Mouse (Mus musculus) bone marrow, adult 2 months (tissue): ENCODE measurements at regions not wholly inside any gene's neighbourhood (a gene's known extent, or its start where the extent isn't known, plus 50 kb on each side); places are given as distances from the start of the nearest gene placed in this dataset.

Experiments
- CTCF ChIP-seq: fragments of 200-500 bp; IDR thresholded peaks from 2 replicates; pipeline ENCODE4 v1.5.1; 2011; ENCODE audit warnings: low read length, control low read depth; ENCODE audit not compliant: control insufficient read depth, insufficient read depth
- POLR2A ChIP-seq: fragments of 200-500 bp; IDR thresholded peaks from 2 replicates; pipeline ENCODE4 v1.6.1; 2011; ENCODE audit warnings: low read depth, mild to moderate bottlenecking, control low read depth, low read length, borderline replicate concordance; ENCODE audit not compliant: control insufficient read depth

- TF ChIP-seq POLR2A (no peak), CTCF (no peak)
Measured at GRCm38 (mm10) chr16:5668403-5668967, 216.7 kb upstream of the Rbfox1 start.
